7 mouse cellular contexts compared by ENCODE assay signal in the genomic region with DNA sequence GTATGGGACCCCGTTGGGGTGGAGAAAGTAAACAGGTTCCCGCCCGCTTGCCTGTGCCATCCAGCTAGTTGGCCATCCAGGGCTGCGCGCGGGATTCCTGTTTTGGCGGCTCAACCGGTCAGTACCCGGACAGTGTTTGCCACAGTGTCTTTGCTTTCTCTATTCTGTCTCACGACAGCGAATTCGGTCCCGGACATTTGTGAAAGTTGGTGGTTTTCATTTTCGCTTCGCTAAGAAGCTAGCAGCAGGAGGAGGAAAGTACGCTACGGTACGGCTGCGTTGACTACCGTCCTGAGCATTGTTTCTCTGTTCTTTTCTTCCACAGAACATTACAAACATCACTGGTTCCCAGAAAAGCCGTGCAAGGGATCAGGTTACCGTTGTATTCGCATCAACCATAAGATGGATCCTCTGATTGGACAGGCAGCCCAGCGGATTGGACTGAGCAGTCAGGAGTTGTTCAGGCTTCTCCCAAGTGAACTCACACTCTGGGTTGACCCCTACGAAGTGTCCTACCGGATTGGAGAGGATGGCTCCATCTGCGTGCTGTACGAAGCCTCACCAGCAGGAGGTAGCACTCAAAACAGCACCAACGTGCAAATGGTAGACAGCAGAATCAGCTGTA. TPM values are rescaled to one million over a fixed set of nuclear protein-coding genes. Genes with fewer than 3 reads are reported as not detected.
DNase-seq lines count a peak whose midpoint lies in the region; ATAC-seq and TF ChIP-seq lines count a peak whose summit lies in the region.

No protein-coding gene starts in this region.

- peak; percentile 31; the same call in 1 of the 2 replicates for TF ChIP-seq CTCF in small intestine, adult 2 months (IDR thresholded peaks at IDR 0.05; ENCODE audit: extremely low read depth, insufficient read length, insufficient replicate concordance, low read depth, low read length)

- H3K27ac ChIP-seq in embryonic facial prominence, embryonic 11.5 days (replicated peaks; ENCODE audit: low read depth, low read length): peak overlapping the region; percentile 94
- H3K27ac ChIP-seq in limb, embryonic 10.5 days: peak overlapping the region; percentile 98
- H3K27ac ChIP-seq in midbrain, embryonic 11.5 days (ENCODE audit: low read depth, low read length): peak overlapping the region; percentile 88
- H3K27ac ChIP-seq in small intestine, adult 2 months (ENCODE audit: insufficient read depth, low read depth, low read length): peak overlapping the region; percentile 92

- peak overlapping the region; percentile 95 for H3K9ac ChIP-seq in embryonic facial prominence, embryonic 11.5 days (replicated peaks; ENCODE audit: low read length)
- H3K9ac ChIP-seq in midbrain, embryonic 11.5 days (ENCODE audit: low read length): peak overlapping the region; percentile 99

- DNase-seq in adrenal gland, postnatal 14 days: peak; percentile 83
- DNase-seq in embryonic facial prominence, embryonic 11.5 days (ENCODE audit: low spot score): peak; percentile 84
- peak; percentile 99 for DNase-seq in heart, adult 11 months
- peak; percentile 85 for DNase-seq in kidney, adult 11 months
- DNase-seq in limb, embryonic 10.5 days (ENCODE audit: low spot score): peak; percentile 70
- no peak for DNase-seq in midbrain, embryonic 11.5 days (ENCODE audit: low spot score, missing footprints)

- H3K9me3 ChIP-seq in embryonic facial prominence, embryonic 11.5 days (replicated peaks; ENCODE audit: control insufficient read depth, low read length): no peaks in the 10 kb centered on the region
- H3K9me3 ChIP-seq in limb, embryonic 10.5 days (replicated peaks): no peaks in the 10 kb centered on the region
- H3K9me3 ChIP-seq in midbrain, embryonic 11.5 days (ENCODE audit: control insufficient read depth, low read length): no peaks in the 10 kb centered on the region

- peak; percentile 45; the same call in 1 of the 2 replicates for ATAC-seq in embryonic facial prominence, embryonic 11.5 days (replicated peaks; ENCODE audit: insufficient number of reproducible peaks, low FRiP score, low TSS enrichment, low read depth)
- ATAC-seq in midbrain, embryonic 11.5 days (ENCODE audit: low FRiP score): peak; percentile 39

- H3K36me3 ChIP-seq in embryonic facial prominence, embryonic 11.5 days (replicated peaks; ENCODE audit: control insufficient read depth, insufficient read depth, low read depth, low read length): no peaks in the 10 kb centered on the region
- H3K36me3 ChIP-seq in limb, embryonic 10.5 days: peaks cover 34% of the 10 kb centered on the region
- H3K36me3 ChIP-seq in midbrain, embryonic 11.5 days (ENCODE audit: control insufficient read depth, insufficient read depth, low read length): peaks cover 4% of the 10 kb centered on the region
- peaks cover 29% of the 10 kb centered on the region for H3K36me3 ChIP-seq in small intestine, adult 2 months (ENCODE audit: control insufficient read depth, insufficient read depth, low read length)

- no peaks in the 10 kb centered on the region for H3K4me1 ChIP-seq in embryonic facial prominence, embryonic 11.5 days (ENCODE audit: control insufficient read depth, insufficient read depth, low read length)
- H3K4me1 ChIP-seq in limb, embryonic 10.5 days: peaks cover 28% of the 10 kb centered on the region
- peaks cover 22% of the 10 kb centered on the region for H3K4me1 ChIP-seq in midbrain, embryonic 11.5 days (ENCODE audit: control insufficient read depth, insufficient read depth, low read length)
- peaks cover 11% of the 10 kb centered on the region for H3K4me1 ChIP-seq in small intestine, adult 2 months (ENCODE audit: control insufficient read depth, insufficient read depth, insufficient read length, low read length)

- H3K4me2 ChIP-seq in embryonic facial prominence, embryonic 11.5 days (ENCODE audit: low read depth, low read length): peak overlapping the region; percentile 48
- peak overlapping the region; percentile 46 for H3K4me2 ChIP-seq in midbrain, embryonic 11.5 days

- TF ChIP-seq POLR2A in small intestine, adult 2 months (IDR thresholded peaks at IDR 0.05; ENCODE audit: low read depth, low read length): no peak; the same call in 1 of the 2 replicates

- peak overlapping the region; percentile 99 for H3K4me3 ChIP-seq in embryonic facial prominence, embryonic 11.5 days (ENCODE audit: low read depth, low read length)
- peak overlapping the region; percentile 98 for H3K4me3 ChIP-seq in limb, embryonic 10.5 days
- H3K4me3 ChIP-seq in midbrain, embryonic 11.5 days (ENCODE audit: low read depth, low read length): peak overlapping the region; percentile 98
- peak overlapping the region; percentile 97 for H3K4me3 ChIP-seq in small intestine, adult 2 months (ENCODE audit: low read depth, low read length)

- WGBS in embryonic facial prominence, embryonic 11.5 days: under 1% methylated on average over 29 of the region's 29 CpGs
- WGBS in limb, embryonic 10.5 days: under 1% methylated on average over 29 of the region's 29 CpGs
- under 1% methylated on average over 29 of the region's 29 CpGs for WGBS in midbrain, embryonic 11.5 days
- under 1% methylated on average over 29 of the region's 29 CpGs for WGBS in small intestine, adult 2 months

- H3K27me3 ChIP-seq in embryonic facial prominence, embryonic 11.5 days (ENCODE audit: control insufficient read depth, insufficient read depth, low read length): no peaks in the 10 kb centered on the region
- H3K27me3 ChIP-seq in limb, embryonic 10.5 days (ENCODE audit: low read depth, poor library complexity, severe bottlenecking): no peaks in the 10 kb centered on the region
- no peaks in the 10 kb centered on the region for H3K27me3 ChIP-seq in midbrain, embryonic 11.5 days (ENCODE audit: control insufficient read depth, insufficient read depth, low read length)
- H3K27me3 ChIP-seq in small intestine, adult 2 months (ENCODE audit: control insufficient read depth, insufficient read depth, low read length): no peaks in the 10 kb centered on the region

RNA-seq across cellular contexts. Expression of gene Btg1, which starts 1.3 kb away (rescaled TPM):
- total RNA-seq in adrenal gland, postnatal 14 days (2021): 145 and 150 TPM in 2 replicates
- 48.4 and 48.9 TPM in 2 replicates for polyA plus RNA-seq in embryonic facial prominence, embryonic 11.5 days (2014; fragmentation: Nextera tagmentation; extraction: Ambion mirVana)
- polyA plus RNA-seq in limb, embryonic 10.5 days (2016; fragmentation: Nextera tagmentation; extraction: Ambion mirVana): 19.3 and 34.6 TPM in 2 replicates
- polyA plus RNA-seq in midbrain, embryonic 11.5 days (2014; fragmentation: Nextera tagmentation; extraction: Ambion mirVana): 44.7 and 47.5 TPM in 2 replicates
- polyA plus RNA-seq in small intestine, adult 2 months (2012; rRNA removed): 8.3 and 32.7 TPM in 2 replicates
